19 mouse cellular contexts compared by ENCODE assay signal in the genomic region with DNA sequence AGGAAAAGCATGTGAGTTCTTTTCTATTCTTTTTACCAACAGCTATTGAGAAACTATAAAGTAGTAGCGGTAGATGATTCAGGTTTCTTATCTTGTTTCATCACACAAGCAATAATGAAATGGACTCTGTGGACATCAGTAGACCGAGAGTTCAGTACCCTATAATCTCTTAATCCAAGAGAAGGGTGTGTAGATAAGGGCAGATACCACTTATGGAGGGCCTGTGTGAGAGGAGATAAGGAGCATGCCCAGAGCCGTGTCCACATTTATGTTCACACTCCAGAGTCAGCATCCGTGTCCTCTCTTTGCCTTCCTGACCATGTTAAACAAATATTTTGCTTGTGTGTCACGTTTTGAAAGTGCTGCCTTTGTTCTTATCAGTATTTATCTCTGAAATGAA.
"Had no signal": no experiment of that assay in that cellular context is flagged by ENCODE, and none has a peak within 500 bp of the region (broad histone marks: within the 10 kb centered on the region; RNA-seq: fewer than 3 reads in every experiment).

No protein-coding gene starts in this region.

- H3K4me1 ChIP-seq: liver, embryonic 12.5 days; liver, embryonic 15.5 days; midbrain, embryonic 15.5 days; neural tube, embryonic 13.5 days had no signal

- ATAC-seq: hindbrain, embryonic 16.5 days; liver, embryonic 12.5 days; midbrain, embryonic 15.5 days had no signal

- H3K9me3 ChIP-seq: liver, embryonic 12.5 days; liver, embryonic 15.5 days; midbrain, embryonic 12.5 days; midbrain, embryonic 15.5 days; neural tube, embryonic 13.5 days had no signal

- H3K27me3 ChIP-seq: liver, embryonic 12.5 days; liver, embryonic 15.5 days; midbrain, embryonic 12.5 days; midbrain, embryonic 15.5 days; neural tube, embryonic 13.5 days had no signal

- H3K4me3 ChIP-seq: liver, embryonic 12.5 days; liver, embryonic 15.5 days; midbrain, embryonic 12.5 days; midbrain, embryonic 15.5 days; neural tube, embryonic 13.5 days had no signal

- H3K36me3 ChIP-seq: liver, embryonic 12.5 days; liver, embryonic 15.5 days; midbrain, embryonic 12.5 days; midbrain, embryonic 15.5 days; neural tube, embryonic 13.5 days had no signal

- DNase-seq: kidney, adult 18-20 months; kidney, adult 9 months; kidney, postnatal 14 days; kidney, postnatal 4 days; lung, adult 18-20 months; lung, postnatal 14 days; retina, postnatal 1 day; right cerebral cortex, postnatal 25 days; spleen, adult 18-20 months; thymus, adult 2 months; thymus, postnatal 14 days; thymus, postnatal 4 days had no signal

- H3K27ac ChIP-seq: liver, embryonic 12.5 days; liver, embryonic 15.5 days; macrophage; midbrain, embryonic 12.5 days; midbrain, embryonic 15.5 days; neural tube, embryonic 13.5 days had no signal

- H3K9ac ChIP-seq: liver, embryonic 12.5 days; liver, embryonic 15.5 days; midbrain, embryonic 12.5 days; midbrain, embryonic 15.5 days; neural tube, embryonic 13.5 days had no signal

- H3K4me2 ChIP-seq: liver, embryonic 12.5 days; liver, embryonic 15.5 days; midbrain, embryonic 12.5 days; midbrain, embryonic 15.5 days; neural tube, embryonic 13.5 days had no signal
